Mouse (Mus musculus) heart, embryonic 14.5 days (tissue): ENCODE measurements around the gene Calcoco2. TPM values are rescaled to one million over a fixed set of nuclear protein-coding genes. Genes with fewer than 3 reads are reported as not detected.

Source experiments
- ATAC-seq: fragments of 200-750 bp; cut with Nextera tagmentation; 2 replicates; pipeline ENCODE4 v1.8.0; 2017; ENCODE audit warnings: low read depth, moderate TSS enrichment; ENCODE audit not compliant: insufficient number of reproducible peaks, insufficient read depth, low FRiP score
- H3K27ac ChIP-seq, 2 experiments: fragments of 200-500 bp in 1 of 2; fragments of 300-500 bp in 1 of 2; sonication (generic) in 1 of 2; replicated peaks in 1 of 2; 2 replicates each; pipeline ENCODE4 v1.5.1; 2012 to 2014; ENCODE audit warnings: low read depth in 2 of 2, low read length in 2 of 2, control low read depth in 1 of 2, mild to moderate bottlenecking in 1 of 2, mixed read lengths in 1 of 2; ENCODE audit not compliant: control insufficient read depth in 1 of 2, insufficient read depth in 1 of 2
- H3K27me3 ChIP-seq: fragments of 300-500 bp; sonication (generic); 2 replicates; pipeline ENCODE4 v1.6.1; 2014; ENCODE audit warnings: mild to moderate bottlenecking, low read length, control low read depth; ENCODE audit not compliant: control insufficient read depth, insufficient read depth
- H3K36me3 ChIP-seq: fragments of 300-500 bp; sonication (generic); 2 replicates; pipeline ENCODE4 v1.6.1; 2014; ENCODE audit warnings: mild to moderate bottlenecking, control low read depth, low read length, mixed read lengths; ENCODE audit not compliant: control insufficient read depth, insufficient read depth
- H3K4me1 ChIP-seq, 2 experiments: fragments of 200-500 bp in 1 of 2; fragments of 300-500 bp in 1 of 2; sonication (generic) in 1 of 2; 2 replicates each; pipeline ENCODE4 v1.6.1; 2012 to 2014; ENCODE audit warnings: low read length in 2 of 2, control low read depth in 1 of 2, mixed read lengths in 1 of 2; ENCODE audit not compliant: control insufficient read depth in 2 of 2, insufficient read depth in 2 of 2
- H3K4me2 ChIP-seq: fragments of 300-500 bp; sonication (generic); 2 replicates; pipeline ENCODE4 v1.6.1; 2014; ENCODE audit warnings: mild to moderate bottlenecking, low read length
- H3K4me3 ChIP-seq, 2 experiments: fragments of 200-500 bp in 1 of 2; fragments of 300-500 bp in 1 of 2; sonication (generic) in 1 of 2; 2 replicates each; pipeline ENCODE4 v1.5.1; 2012 to 2014; ENCODE audit warnings: low read length in 2 of 2, mild to moderate bottlenecking in 2 of 2, control low read depth in 1 of 2, low read depth in 1 of 2, moderate library complexity in 1 of 2; ENCODE audit not compliant: control insufficient read depth in 1 of 2, insufficient read depth in 1 of 2
- H3K9ac ChIP-seq: fragments of 300-500 bp; sonication (generic); 2 replicates; pipeline ENCODE4 v1.6.1; 2014; ENCODE audit warnings: mild to moderate bottlenecking, low read length
- H3K9me3 ChIP-seq: fragments of 300-500 bp; sonication (generic); 2 replicates; pipeline ENCODE4 v1.6.1; 2016; ENCODE audit warnings: low read length, control low read depth; ENCODE audit not compliant: control insufficient read depth
- WGBS: fragments of 180-500 bp; shearing (Covaris S2); extraction: QIAGEN DNeasy Blood & Tissue Kit; methylation state at CpG from one replicate; pipeline ENCODE4 v1.1.7; 2014; 5-methylcytosine and 5-hydroxymethylcytosine counted together
- polyA plus RNA-seq: library from polyadenylated mRNA; unstranded; fragments of >200 nt; fragmentation: Nextera tagmentation; extraction: Ambion mirVana; gene quantifications from 2 replicates; pipeline ENCODE4 v1.2.1, GENCODE M21; 2014

Gene Calcoco2
- polyA plus RNA-seq, result not detected in 2 replicates

GRCm38 (mm10) chr11:96111751-96112150, at the start of gene Calcoco2:
TSS of gene Calcoco2 (minus strand) at chr11:96111964.
- no peaks in the 10 kb centered on the region for H3K4me1 ChIP-seq
- H3K9me3 ChIP-seq, result no peaks in the 10 kb centered on the region
- 27% methylated on average over 14 of the region's 14 CpGs for WGBS
- H3K27me3 ChIP-seq, result peaks cover 3% of the 10 kb centered on the region; the same call in 1 of the 2 replicates
- no peak within 1 kb of the TSS for H3K27ac ChIP-seq
- no peak within 1 kb of the TSS for H3K4me2 ChIP-seq
- no peak within 1 kb of the TSS for H3K4me3 ChIP-seq
- ATAC-seq, result no peak
- H3K36me3 ChIP-seq, result no peaks in the 10 kb centered on the region
- no peak within 1 kb of the TSS for H3K9ac ChIP-seq

- H3K36me3 ChIP-seq, result no peaks in the 10 kb centered on the region
- WGBS, result 63% methylated on average over 6 of the region's 6 CpGs
These were observed 35.7 kb upstream of the Calcoco2 start for GRCm38 (mm10) chr11:96147471-96147870.

GRCm38 (mm10) chr11:96145622-96146270, 34.0 kb upstream of the Calcoco2 start:
- Histone ChIP-seq H3K4me2 (peak overlapping the region; percentile 59), H3K9ac (0 out of 2 replicates have a peak overlapping the region, but pooled peaks have one; percentile 25), H3K4me1 (peaks cover 0 to 5% of the 10 kb centered on the region in 2 experiments; a peak in 1 of 4 replicates), H3K36me3 (no peaks in the 10 kb centered on the region), H3K27ac (no peak overlapping the region), H3K9me3 (no peaks in the 10 kb centered on the region), H3K27me3 (peaks cover 56% of the 10 kb centered on the region), H3K4me3 (peak overlapping the region in 1 of 2 experiments; percentile 16; a peak in 1 of 4 replicates)
- WGBS, result 2% methylated on average over 15 of the region's 15 CpGs
- ATAC-seq, result no peak

More at GRCm38 (mm10) chr11:96147471-96147870, 35.7 kb upstream of the Calcoco2 start:
- Histone ChIP-seq H3K9me3 (no peaks in the 10 kb centered on the region), H3K27ac (no peak overlapping the region), H3K9ac (no peak overlapping the region), H3K4me3 (no peak overlapping the region), H3K27me3 (peaks cover 63% of the 10 kb centered on the region), H3K4me1 (peaks cover 0 to 5% of the 10 kb centered on the region in 2 experiments; a peak in 1 of 4 replicates), H3K4me2 (no peak overlapping the region)
- no peak for ATAC-seq

GRCm38 (mm10) chr11:96143766-96144165, 32.0 kb upstream of the Calcoco2 start:
- no peaks in the 10 kb centered on the region for H3K36me3 ChIP-seq
- H3K4me3 ChIP-seq, result no peak overlapping the region
- no peak overlapping the region for H3K27ac ChIP-seq
- H3K9me3 ChIP-seq, result no peaks in the 10 kb centered on the region
- ATAC-seq, result no peak
- H3K4me2 ChIP-seq, result no peak overlapping the region
- no peak overlapping the region for H3K9ac ChIP-seq
- peaks cover 54% of the 10 kb centered on the region for H3K27me3 ChIP-seq
- WGBS, result 53% methylated on average over 4 of the region's 4 CpGs
- peaks cover 0 to 5% of the 10 kb centered on the region in 2 experiments; a peak in 1 of 4 replicates for H3K4me1 ChIP-seq

GRCm38 (mm10) chr11:96140726-96141175, 29.0 kb upstream of the Calcoco2 start:
- Histone ChIP-seq H3K36me3 (no peaks in the 10 kb centered on the region), H3K27ac (no peak overlapping the region), H3K4me2 (no peak overlapping the region), H3K27me3 (peaks cover 27% of the 10 kb centered on the region), H3K9ac (no peak overlapping the region), H3K4me3 (no peak overlapping the region), H3K9me3 (no peaks in the 10 kb centered on the region), H3K4me1 (peaks cover 0 to under 1% of the 10 kb centered on the region in 2 experiments; a peak in 1 of 4 replicates)
- no peak for ATAC-seq
- 19% methylated on average over 4 of the region's 4 CpGs for WGBS

GRCm38 (mm10) chr11:96135847-96136246, 24.1 kb upstream of the Calcoco2 start:
- H3K4me3 ChIP-seq, result no peak overlapping the region
- H3K36me3 ChIP-seq, result no peaks in the 10 kb centered on the region
- WGBS, result 83% methylated on average over 8 of the region's 8 CpGs
- H3K4me1 ChIP-seq, result peaks cover 0 to 2% of the 10 kb centered on the region in 2 experiments; a peak in 1 of 4 replicates
- no peak for ATAC-seq
- H3K9ac ChIP-seq, result no peak overlapping the region
- peaks cover 33% of the 10 kb centered on the region for H3K27me3 ChIP-seq
- no peak overlapping the region for H3K27ac ChIP-seq
- no peaks in the 10 kb centered on the region for H3K9me3 ChIP-seq
- no peak overlapping the region for H3K4me2 ChIP-seq

- Histone ChIP-seq H3K9ac (no peak within 1 kb of the TSS), H3K36me3 (no peaks in the 10 kb centered on the region), H3K4me3 (peak within 1 kb of the TSS in 1 of 2 experiments; percentile 4; a peak in 1 of 4 replicates), H3K27ac (no peak within 1 kb of the TSS), H3K4me2 (peak within 1 kb of the TSS; percentile 44), H3K9me3 (no peaks in the 10 kb centered on the region), H3K27me3 (peaks cover 33% of the 10 kb centered on the region), H3K4me1 (peaks cover 0 to 2% of the 10 kb centered on the region in 2 experiments; a peak in 1 of 4 replicates)
- 18% methylated on average over 16 of the region's 16 CpGs for WGBS
- ATAC-seq, result no peak
These were observed 21.6 kb upstream of the Calcoco2 start, which contains the start of gene Ttll6 for GRCm38 (mm10) chr11:96133239-96133865. TSS of gene Ttll6 (plus strand) at chr11:96133786.
